Mouse (Mus musculus): ENCODE results near the gene Sh2d2a. TPM values are rescaled to one million over a fixed set of nuclear protein-coding genes. Genes with fewer than 3 reads are reported as not detected.

Gene Sh2d2a
- polyA plus RNA-seq, 1 experiment from 2014 or later, result not detected

GRCm38 (mm10) chr3:87829025-87829424 is 17.5 kb upstream of the Sh2d2a start:
- no peak for ATAC-seq (replicated peaks)
- Histone ChIP-seq H3K4me3 (no peak overlapping the region), H3K4me1 (no peaks in the 10 kb centered on the region), H3K9me3 (no peaks in the 10 kb centered on the region), H3K27me3 (replicated peaks) (no peaks in the 10 kb centered on the region), H3K9ac (no peak overlapping the region), H3K27ac (no peak overlapping the region), H3K36me3 (replicated peaks) (no peaks in the 10 kb centered on the region), H3K4me2 (no peak overlapping the region)
- WGBS, result 56% methylated on average over 10 of the region's 10 CpGs

- 87% methylated on average over 7 of the region's 7 CpGs for WGBS
- no peaks in the 10 kb centered on the region for H3K4me1 ChIP-seq
- no peak for ATAC-seq (replicated peaks)
- H3K4me3 ChIP-seq, result no peak overlapping the region
- no peak overlapping the region for H3K27ac ChIP-seq
- no peaks in the 10 kb centered on the region for H3K9me3 ChIP-seq
- no peaks in the 10 kb centered on the region for H3K27me3 ChIP-seq (replicated peaks)
- H3K36me3 ChIP-seq (replicated peaks), result no peaks in the 10 kb centered on the region
- no peak overlapping the region for H3K4me2 ChIP-seq
- H3K9ac ChIP-seq, result no peak overlapping the region
Observed at GRCm38 (mm10) chr3:87832109-87832859, 14.3 kb upstream of the Sh2d2a start.

GRCm38 (mm10) chr3:87833482-87833881 is 13.1 kb upstream of the Sh2d2a start:
- no peaks in the 10 kb centered on the region for H3K9me3 ChIP-seq
- no peak overlapping the region for H3K4me3 ChIP-seq
- H3K4me1 ChIP-seq, result no peaks in the 10 kb centered on the region
- no peaks in the 10 kb centered on the region for H3K36me3 ChIP-seq (replicated peaks)
- H3K4me2 ChIP-seq, result no peak overlapping the region
- H3K27ac ChIP-seq, result no peak overlapping the region
- 73% methylated on average over 5 of the region's 5 CpGs for WGBS
- no peaks in the 10 kb centered on the region for H3K27me3 ChIP-seq (replicated peaks)
- no peak overlapping the region for H3K9ac ChIP-seq
- no peak for ATAC-seq (replicated peaks)

- WGBS, result under 1% methylated on average over 4 of the region's 4 CpGs
- Histone ChIP-seq H3K27ac (no peak overlapping the region), H3K4me3 (no peak overlapping the region), H3K4me2 (no peak overlapping the region), H3K4me1 (no peaks in the 10 kb centered on the region), H3K9me3 (no peaks in the 10 kb centered on the region), H3K36me3 (replicated peaks) (no peaks in the 10 kb centered on the region), H3K9ac (no peak overlapping the region), H3K27me3 (replicated peaks) (no peaks in the 10 kb centered on the region)
- no peak for ATAC-seq (replicated peaks)
Observed at GRCm38 (mm10) chr3:87838622-87839021, 7.9 kb upstream of the Sh2d2a start.

- Histone ChIP-seq H3K36me3 (replicated peaks) (no peaks in the 10 kb centered on the region), H3K4me1 (no peaks in the 10 kb centered on the region), H3K9me3 (no peaks in the 10 kb centered on the region), H3K27ac (no peak overlapping the region), H3K27me3 (replicated peaks) (no peaks in the 10 kb centered on the region), H3K4me3 (no peak overlapping the region), H3K4me2 (no peak overlapping the region), H3K9ac (no peak overlapping the region)
- ATAC-seq (replicated peaks), result no peak
Observed at GRCm38 (mm10) chr3:87840858-87841257, 5.7 kb upstream of the Sh2d2a start.

GRCm38 (mm10) chr3:87844981-87845380 is 1.6 kb upstream of the Sh2d2a start:
- H3K9me3 ChIP-seq, result no peaks in the 10 kb centered on the region
- no peaks in the 10 kb centered on the region for H3K27me3 ChIP-seq (replicated peaks)
- no peak for ATAC-seq (replicated peaks)
- no peaks in the 10 kb centered on the region for H3K36me3 ChIP-seq (replicated peaks)
- H3K4me3 ChIP-seq, result no peak overlapping the region
- WGBS, result 88% methylated on average over 4 of the region's 4 CpGs
- no peak overlapping the region for H3K9ac ChIP-seq
- no peak overlapping the region for H3K4me2 ChIP-seq
- H3K4me1 ChIP-seq, result no peaks in the 10 kb centered on the region
- H3K27ac ChIP-seq, result no peak overlapping the region

- ATAC-seq (replicated peaks), result no peak
- 72% methylated on average over 4 of the region's 4 CpGs for WGBS
- H3K27ac ChIP-seq, result no peak overlapping the region
Observed at GRCm38 (mm10) chr3:87846186-87846585, 369 bp upstream of the Sh2d2a start.

GRCm38 (mm10) chr3:87847680-87848079 is 1.1 kb downstream of the Sh2d2a start:
- H3K9ac ChIP-seq, result no peak overlapping the region
- no peak for ATAC-seq (replicated peaks)

More at GRCm38 (mm10) chr3:87846186-87846585, 369 bp upstream of the Sh2d2a start:
- H3K4me1 ChIP-seq, result no peaks in the 10 kb centered on the region
- no peaks in the 10 kb centered on the region for H3K36me3 ChIP-seq (replicated peaks)
- no peaks in the 10 kb centered on the region for H3K9me3 ChIP-seq
- no peak overlapping the region for H3K4me3 ChIP-seq
- H3K4me2 ChIP-seq, result no peak overlapping the region
- H3K27me3 ChIP-seq (replicated peaks), result no peaks in the 10 kb centered on the region
- no peak overlapping the region for H3K9ac ChIP-seq

GRCm38 (mm10) chr3:87849117-87849516 is 2.6 kb downstream of the Sh2d2a start:
- ATAC-seq (replicated peaks), result no peak

More at GRCm38 (mm10) chr3:87847680-87848079, 1.1 kb downstream of the Sh2d2a start:
- Histone ChIP-seq H3K4me1 (no peaks in the 10 kb centered on the region), H3K27me3 (replicated peaks) (no peaks in the 10 kb centered on the region), H3K4me3 (no peak overlapping the region), H3K36me3 (replicated peaks) (no peaks in the 10 kb centered on the region), H3K27ac (no peak overlapping the region), H3K4me2 (no peak overlapping the region), H3K9me3 (no peaks in the 10 kb centered on the region)
- 77% methylated on average over 5 of the region's 5 CpGs for WGBS

GRCm38 (mm10) chr3:87854795-87855568 is 8.4 kb downstream of the Sh2d2a start:
- ATAC-seq (replicated peaks), result no peak

More at GRCm38 (mm10) chr3:87849117-87849516, 2.6 kb downstream of the Sh2d2a start:
- Histone ChIP-seq H3K9ac (no peak overlapping the region), H3K36me3 (replicated peaks) (no peaks in the 10 kb centered on the region), H3K4me1 (no peaks in the 10 kb centered on the region), H3K4me3 (no peak overlapping the region), H3K27ac (no peak overlapping the region), H3K27me3 (replicated peaks) (no peaks in the 10 kb centered on the region), H3K4me2 (no peak overlapping the region), H3K9me3 (no peaks in the 10 kb centered on the region)
- WGBS, result 84% methylated on average over 14 of the region's 14 CpGs

GRCm38 (mm10) chr3:87855936-87856335 is 9.4 kb downstream of the Sh2d2a start:
- no peak for ATAC-seq (replicated peaks)
- Histone ChIP-seq H3K4me1 (no peaks in the 10 kb centered on the region), H3K27me3 (replicated peaks) (no peaks in the 10 kb centered on the region), H3K4me3 (no peak overlapping the region), H3K9ac (no peak overlapping the region), H3K4me2 (no peak overlapping the region), H3K27ac (no peak overlapping the region), H3K9me3 (no peaks in the 10 kb centered on the region), H3K36me3 (replicated peaks) (peaks cover 19% of the 10 kb centered on the region)
- 88% methylated on average over 8 of the region's 8 CpGs for WGBS

More at GRCm38 (mm10) chr3:87854795-87855568, 8.4 kb downstream of the Sh2d2a start:
- Histone ChIP-seq H3K27me3 (replicated peaks) (no peaks in the 10 kb centered on the region), H3K4me3 (no peak overlapping the region), H3K9ac (no peak overlapping the region), H3K27ac (no peak overlapping the region), H3K4me1 (no peaks in the 10 kb centered on the region), H3K4me2 (no peak overlapping the region), H3K36me3 (replicated peaks) (peaks cover 19% of the 10 kb centered on the region), H3K9me3 (no peaks in the 10 kb centered on the region)
- 68% methylated on average over 7 of the region's 7 CpGs for WGBS

- Histone ChIP-seq H3K36me3 (replicated peaks) (peaks cover 27% of the 10 kb centered on the region), H3K9me3 (no peaks in the 10 kb centered on the region), H3K27ac (no peak overlapping the region), H3K4me2 (no peak overlapping the region), H3K9ac (no peak overlapping the region), H3K27me3 (replicated peaks) (no peaks in the 10 kb centered on the region), H3K4me1 (no peaks in the 10 kb centered on the region), H3K4me3 (no peak overlapping the region)
- WGBS, result 93% methylated on average over 8 of the region's 8 CpGs
- no peak for ATAC-seq (replicated peaks)
Observed at GRCm38 (mm10) chr3:87857666-87858065, 11.1 kb downstream of the Sh2d2a start.
